Mouse (Mus musculus): Measurements from ENCODE around the gene Kif26a.

Gene Kif26a

DNA sequence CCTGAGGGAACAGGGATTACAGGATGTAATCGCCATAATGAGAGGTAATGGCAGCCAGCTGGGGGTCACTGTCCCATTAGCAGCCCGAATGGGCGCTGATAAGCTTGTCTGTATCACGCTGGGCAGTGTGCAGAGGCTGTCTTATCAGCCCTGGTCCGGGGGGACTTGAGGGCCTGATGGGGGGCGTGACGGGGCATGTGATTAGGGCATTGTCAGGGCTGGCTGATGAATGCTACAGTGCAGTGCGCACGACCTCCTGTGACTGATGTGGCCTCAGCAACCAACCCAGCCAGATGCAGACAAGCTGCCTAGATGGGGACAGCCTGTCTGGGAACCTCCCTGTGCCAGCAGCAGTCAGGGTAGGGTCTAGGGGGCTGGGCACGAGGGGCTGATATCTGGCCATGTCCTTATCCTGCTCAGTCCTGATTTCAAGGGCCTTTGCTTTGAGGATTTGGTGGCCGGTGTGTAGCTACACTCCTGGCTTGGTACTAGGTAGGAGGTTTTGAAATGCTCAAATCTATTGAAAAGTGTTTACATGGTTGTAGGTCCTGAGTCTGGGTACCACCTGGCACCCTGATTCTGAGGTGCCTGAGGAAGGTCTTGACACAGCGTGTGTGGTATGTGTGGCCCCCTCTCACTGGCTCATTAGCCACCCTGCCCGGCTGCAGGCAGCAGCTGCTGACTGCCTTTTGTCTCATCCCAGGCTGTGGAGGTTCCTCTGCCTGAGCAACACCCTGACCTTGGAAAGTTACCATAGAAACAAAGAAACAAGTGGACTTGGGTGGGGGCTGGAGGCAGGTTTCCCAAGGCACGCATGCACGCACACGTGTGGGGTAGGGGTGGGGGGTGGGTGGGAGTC, 18.2 kb downstream of the Kif26a start:
- in situ Hi-C loops (cut with MboI, MseI), result no loop called here

- in situ Hi-C loops (cut with MboI, MseI), result no loop called here
Observed at GRCm38 (mm10) chr12:112164840-112165219, 18.8 kb downstream of the Kif26a start.

- in situ Hi-C loops (cut with MboI, MseI), result no loop called here
Observed at GRCm38 (mm10) chr12:112169240-112169639, 23.2 kb downstream of the Kif26a start.

- in situ Hi-C loops (cut with MboI, MseI), result no loop called here
Observed at GRCm38 (mm10) chr12:112170671-112171574, 24.9 kb downstream of the Kif26a start.

DNA sequence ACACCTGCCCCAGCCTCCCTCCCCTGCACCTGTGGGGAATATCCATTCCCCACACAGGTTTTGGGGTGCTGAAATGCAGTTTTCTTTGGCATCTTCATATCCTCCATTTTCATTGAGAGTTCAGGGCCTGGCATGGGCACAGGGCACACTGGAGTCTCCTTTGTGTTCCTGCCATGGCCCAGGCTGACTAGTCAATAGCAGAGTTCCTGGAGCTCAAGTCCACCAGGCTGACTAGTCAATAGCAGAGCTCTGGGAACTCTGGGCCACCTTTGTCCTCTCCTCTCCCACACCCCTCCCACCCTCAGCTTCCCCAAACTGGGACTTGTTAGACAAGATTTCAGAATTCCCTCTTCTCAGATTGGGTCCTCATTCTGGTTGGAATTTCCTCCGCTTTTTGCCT, 25.6 kb downstream of the Kif26a start:
- in situ Hi-C loops (cut with MboI, MseI), result no loop called here

DNA sequence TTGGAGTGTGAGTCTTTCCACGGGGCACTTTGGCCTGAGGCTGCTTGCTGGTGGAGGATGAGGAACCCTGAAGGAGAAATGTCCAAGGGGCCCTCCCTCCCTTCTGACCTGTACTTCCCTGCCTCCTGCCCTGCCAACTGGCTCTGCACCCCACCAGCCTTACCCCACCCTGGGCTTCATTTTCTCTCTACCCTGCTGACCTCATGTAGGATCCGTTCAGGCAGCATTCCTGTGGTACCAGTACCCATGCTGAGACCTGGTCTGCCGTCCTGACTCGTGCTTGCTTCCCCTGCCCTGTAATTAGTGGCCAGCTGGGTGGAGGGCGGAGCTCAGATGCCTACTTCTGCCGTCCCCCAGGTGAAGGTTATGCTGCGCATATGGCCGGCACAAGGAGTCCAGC, 26.2 kb downstream of the Kif26a start:
- in situ Hi-C loops (cut with MboI, MseI), result no loop called here

GRCm38 (mm10) chr12:112177679-112178078, 31.7 kb downstream of the Kif26a start:
- in situ Hi-C loops (cut with MboI, MseI), result no loop called here

DNA sequence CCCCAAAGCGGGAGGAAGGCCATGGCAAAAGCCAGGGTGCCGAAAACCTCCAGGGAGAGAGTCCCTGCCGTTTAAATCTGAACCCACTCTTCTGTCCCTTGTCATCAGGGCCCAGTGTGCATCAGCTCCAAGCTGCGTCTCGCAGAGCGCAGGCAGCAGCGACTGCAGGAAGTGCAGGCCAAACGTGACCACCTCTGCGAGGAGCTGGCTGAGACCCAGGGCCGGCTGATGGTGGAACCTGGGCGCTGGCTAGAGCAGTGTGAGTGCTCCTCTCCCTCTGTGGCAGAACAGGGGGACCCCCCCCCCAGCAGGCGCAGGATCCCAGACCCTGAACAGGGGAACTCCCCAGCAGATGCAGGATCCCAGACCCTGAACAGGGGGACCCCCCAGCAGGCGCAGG, 33.7 kb downstream of the Kif26a start:
- in situ Hi-C loops (cut with MboI, MseI), result no loop called here

- in situ Hi-C loops (cut with MboI, MseI), result no loop called here
Observed at GRCm38 (mm10) chr12:112181921-112182608, 36.1 kb downstream of the Kif26a start.

GRCm38 (mm10) chr12:112182609-112182955, 36.6 kb downstream of the Kif26a start:
- in situ Hi-C loops (cut with MboI, MseI), result no loop called here

- in situ Hi-C loops (cut with MboI, MseI), result no loop called here
Observed at GRCm38 (mm10) chr12:112183675-112184074, 37.7 kb downstream of the Kif26a start.

- in situ Hi-C loops (cut with MboI, MseI), result no loop called here
Observed at GRCm38 (mm10) chr12:112184390-112184789, 38.4 kb downstream of the Kif26a start.

- in situ Hi-C loops (cut with MboI, MseI), result no loop called here
Observed at GRCm38 (mm10) chr12:112186899-112187298, 40.9 kb downstream of the Kif26a start.

DNA sequence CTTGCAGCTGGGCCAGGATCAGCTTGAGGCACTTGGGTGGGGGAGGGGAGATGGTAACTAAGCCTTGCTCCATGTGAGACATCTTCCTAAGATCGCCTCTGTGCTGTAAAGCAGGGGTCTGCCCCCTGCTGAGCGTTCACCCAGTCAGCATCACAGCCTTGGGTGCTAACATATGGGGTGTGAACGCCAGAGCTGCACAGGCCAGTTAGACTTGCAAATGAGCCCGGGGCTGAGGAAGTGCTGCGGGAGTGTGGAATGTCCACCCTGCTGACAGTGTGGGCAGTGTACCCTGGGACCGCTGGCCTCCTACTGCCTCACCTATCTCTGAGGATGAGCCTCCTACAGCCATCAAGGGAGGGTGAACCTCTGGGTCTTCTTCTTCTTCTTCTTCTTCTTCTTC, 45.7 kb downstream of the Kif26a start:
- in situ Hi-C loops (cut with MboI, MseI), result no loop called here

DNA sequence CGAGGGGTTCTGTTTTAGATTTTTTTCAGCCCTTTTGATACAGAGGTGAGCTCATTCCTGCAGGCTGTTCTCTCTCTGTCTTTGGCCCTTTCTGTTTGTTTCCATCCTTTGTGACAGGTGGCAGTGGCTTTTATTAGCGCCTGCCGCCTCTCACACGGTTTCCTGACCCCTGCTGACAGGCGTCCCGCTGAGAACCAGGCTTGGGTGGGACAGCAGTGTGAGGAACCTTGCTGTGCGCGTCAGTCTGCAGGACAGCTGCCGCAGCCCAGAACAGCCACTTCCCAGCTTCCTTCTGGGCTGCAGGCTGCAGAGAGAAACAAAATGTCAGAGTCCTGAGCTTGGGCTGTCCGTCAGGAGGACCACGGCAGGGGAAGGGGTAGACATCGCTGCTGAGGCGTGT, 49.0 kb downstream of the Kif26a start:
- in situ Hi-C loops (cut with MboI, MseI), result no loop called here

DNA sequence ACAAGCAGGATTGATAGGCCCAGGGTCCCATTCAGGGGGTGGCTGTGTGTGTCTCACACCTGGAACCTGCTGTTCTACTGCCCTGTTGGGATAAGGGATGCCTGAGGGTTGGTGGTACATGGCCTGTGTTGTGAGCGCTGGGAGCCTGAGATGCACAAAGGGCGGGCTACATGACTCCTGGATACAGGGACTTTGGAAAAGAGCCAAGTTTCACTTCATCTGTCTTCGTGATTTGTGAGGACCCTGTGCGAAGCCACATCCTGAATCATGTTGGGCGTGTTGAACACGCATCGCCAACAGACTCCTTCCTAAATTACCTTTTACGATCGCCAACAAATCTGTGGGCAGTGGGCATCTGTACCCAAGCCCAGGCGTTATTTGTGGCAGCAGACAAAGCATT, 50.6 kb downstream of the Kif26a start:
- in situ Hi-C loops (cut with MboI, MseI), result no loop called here

- in situ Hi-C loops (cut with MboI, MseI), result no loop called here
Observed at GRCm38 (mm10) chr12:112199363-112199762, 53.4 kb downstream of the Kif26a start.

DNA sequence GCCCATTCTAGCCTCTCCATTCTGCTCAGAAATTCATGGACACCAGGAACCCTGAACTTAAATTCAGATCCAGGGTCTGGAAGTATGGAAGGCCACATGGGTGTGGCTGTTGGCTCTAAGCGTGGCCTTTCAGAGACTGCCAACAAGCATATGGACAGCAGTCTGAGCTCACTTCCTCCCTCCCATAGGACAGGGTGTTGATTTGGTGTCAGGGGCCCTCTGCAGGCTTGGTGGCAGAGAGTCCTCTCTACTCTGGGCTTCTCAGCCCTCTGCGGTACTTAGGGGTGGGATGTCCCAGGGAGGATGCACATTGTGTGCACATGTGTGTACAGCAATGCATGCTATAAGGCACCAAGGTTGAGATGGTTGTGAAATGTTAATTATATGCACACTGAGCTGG, 54.0 kb downstream of the Kif26a start:
- in situ Hi-C loops (cut with MboI, MseI), result no loop called here

- in situ Hi-C loops (cut with MboI, MseI), result no loop called here
Observed at GRCm38 (mm10) chr12:112207163-112207562, 61.2 kb downstream of the Kif26a start.

DNA sequence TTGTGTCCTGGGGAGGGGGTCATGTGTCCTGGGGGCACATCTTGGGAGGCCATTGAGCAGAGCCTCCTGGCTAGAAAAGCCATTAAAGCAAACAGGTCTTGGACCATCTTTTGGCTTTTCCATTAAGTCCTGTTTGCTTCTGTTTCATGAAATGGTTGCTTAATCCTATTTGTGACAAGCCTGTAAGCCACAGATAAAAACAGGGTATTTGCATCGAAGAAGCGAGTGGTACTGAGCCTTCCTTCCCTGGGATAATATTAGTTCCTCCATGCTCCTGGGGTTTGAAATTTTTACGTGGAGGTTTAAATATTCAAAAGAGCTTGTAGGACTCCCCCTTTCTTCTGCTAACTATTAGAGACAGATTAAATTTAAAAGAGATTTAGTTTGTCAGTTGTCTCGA, 61.7 kb downstream of the Kif26a start:
- in situ Hi-C loops (cut with MboI, MseI), result no loop called here

DNA sequence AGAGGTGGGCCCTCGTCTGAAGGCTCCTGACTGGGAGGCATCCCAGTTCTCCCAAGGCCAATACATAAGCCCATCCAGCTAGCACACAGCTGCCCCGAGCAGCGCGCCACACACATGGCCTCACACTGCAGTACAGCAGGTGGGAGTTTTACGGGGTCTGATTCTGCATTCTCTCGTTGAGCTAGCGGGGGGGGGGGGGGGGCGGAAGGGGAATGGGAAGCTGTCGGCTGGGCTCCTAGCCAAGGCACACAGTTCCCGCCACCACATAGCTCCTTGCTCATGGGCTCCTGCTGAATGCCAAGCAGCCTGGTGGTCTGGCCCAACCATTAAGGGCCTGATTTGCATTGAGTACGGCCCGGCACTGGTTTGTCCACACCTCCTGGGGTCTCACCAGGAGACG, 64.6 kb downstream of the Kif26a start:
- in situ Hi-C loops (cut with MboI, MseI), result no loop called here

- in situ Hi-C loops (cut with MboI, MseI), result no loop called here
Observed at GRCm38 (mm10) chr12:112214441-112214857, 68.4 kb downstream of the Kif26a start.

All from regulatory T cell (primary cell).